Mouse (Mus musculus) gastrocnemius, postnatal 25 days (tissue): Measurements from ENCODE around the gene Zfp978. TPM values are rescaled to one million over a fixed set of nuclear protein-coding genes. Genes with fewer than 3 reads are reported as not detected.
"Not testable (repeated sequence)": the region's sequence is repeated elsewhere in the genome, so short reads cannot be mapped to it uniquely, and the experiment has no call there.

Experiments used
- DNase-seq: peaks from one replicate; pipeline ENCODE4 v3.0.0; 2022
- total RNA-seq, 2 experiments: library from RNA; stranded (reverse); gene quantifications; 1 replicate in 1 of 2; 2 replicates in 1 of 2; pipeline ENCODE4 v1.2.3; 2021

The Zfp978 gene
- total RNA-seq, 2 experiments from 2014 or later, result not detected

DNA sequence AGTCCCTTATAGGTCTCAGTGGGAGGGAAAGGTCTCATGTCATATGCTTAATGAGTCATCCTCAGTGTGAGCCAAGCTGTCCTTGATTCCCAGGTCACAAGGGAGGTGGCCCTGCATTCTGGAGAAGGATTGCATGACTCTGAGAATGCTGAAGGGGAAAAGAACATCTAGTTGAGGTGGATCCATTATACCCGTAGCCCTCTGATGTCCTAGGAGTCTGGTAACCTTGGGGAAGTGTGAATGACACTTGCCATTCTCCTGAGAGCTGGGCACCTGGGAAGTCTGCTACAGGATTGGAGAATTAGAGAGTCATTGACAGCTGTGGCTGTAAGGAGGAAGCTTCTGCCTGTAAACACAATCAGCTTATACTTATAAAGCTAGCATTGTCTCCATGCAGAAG, 55.3 kb downstream of the Zfp978 start:
- not testable (repeated sequence) for DNase-seq

DNA sequence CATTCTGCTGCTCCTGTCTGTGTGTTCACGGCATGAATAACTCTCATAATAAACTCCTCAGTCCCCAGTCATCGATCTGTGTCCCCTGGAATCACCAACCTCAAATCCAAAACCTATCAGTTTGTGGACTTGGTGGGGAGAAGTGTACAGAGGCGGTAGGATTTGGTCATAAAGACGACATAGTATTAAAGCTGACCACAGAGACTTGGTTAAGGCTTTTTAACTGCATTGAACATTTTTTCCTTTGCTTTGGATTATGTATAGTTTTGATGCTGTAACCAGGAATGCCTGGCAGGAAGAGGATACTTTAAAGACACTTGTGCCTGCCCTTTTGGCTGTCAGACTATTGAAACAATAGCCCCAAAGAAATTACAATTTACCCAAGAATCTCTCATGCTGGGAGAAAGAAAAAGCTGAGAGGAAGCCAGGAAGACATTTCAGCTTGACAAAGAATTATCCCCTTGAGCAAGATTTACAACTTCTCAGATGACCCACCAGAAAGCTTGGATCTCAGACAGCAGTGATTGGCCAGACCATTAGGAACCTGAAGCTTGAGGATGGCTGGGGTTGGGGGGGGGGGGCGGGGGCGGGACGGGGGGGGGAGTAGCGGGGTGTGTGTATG, 56.2 kb downstream of the Zfp978 start:
- DNase-seq, result no peak

DNA sequence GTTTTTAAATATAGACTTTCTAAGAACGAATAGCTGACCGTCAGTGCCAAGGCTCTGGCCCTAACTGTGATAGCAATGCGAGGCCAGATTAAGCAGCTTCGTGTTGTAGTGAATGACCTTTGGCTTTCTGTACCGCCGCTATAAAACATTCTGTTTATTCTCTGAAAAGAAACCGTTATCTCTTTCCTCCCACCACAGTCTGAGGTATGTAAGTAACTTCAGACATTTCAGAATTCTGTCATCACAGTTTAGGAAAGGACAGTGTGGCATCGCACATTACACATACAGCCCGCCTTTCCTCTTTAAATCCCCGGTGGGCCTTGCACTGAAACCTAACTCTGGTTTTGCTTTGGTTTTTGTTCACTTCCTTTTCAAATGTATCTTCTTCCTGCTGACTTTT, 56.8 kb downstream of the Zfp978 start:
- DNase-seq, result no peak

DNA sequence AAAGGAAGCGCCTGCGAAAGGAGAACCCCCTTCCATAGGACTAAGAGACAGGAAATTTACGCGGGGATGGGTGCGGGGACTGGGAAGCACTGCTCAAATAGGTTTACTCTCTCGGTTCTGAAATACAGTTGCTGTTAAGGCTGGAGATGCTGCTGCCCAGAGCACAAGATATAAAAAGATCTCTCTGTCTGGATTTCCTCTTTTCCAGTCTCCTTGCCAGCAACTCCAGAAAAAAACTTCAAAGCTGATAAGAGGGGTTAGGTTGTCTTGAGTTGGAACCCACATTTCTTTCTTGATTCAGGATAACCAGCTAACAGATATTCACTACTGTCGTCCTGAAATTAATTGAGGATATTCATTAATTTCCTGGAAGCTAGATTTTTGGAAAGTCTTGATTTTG, 57.2 kb downstream of the Zfp978 start:
- DNase-seq, result not testable (repeated sequence)

DNA sequence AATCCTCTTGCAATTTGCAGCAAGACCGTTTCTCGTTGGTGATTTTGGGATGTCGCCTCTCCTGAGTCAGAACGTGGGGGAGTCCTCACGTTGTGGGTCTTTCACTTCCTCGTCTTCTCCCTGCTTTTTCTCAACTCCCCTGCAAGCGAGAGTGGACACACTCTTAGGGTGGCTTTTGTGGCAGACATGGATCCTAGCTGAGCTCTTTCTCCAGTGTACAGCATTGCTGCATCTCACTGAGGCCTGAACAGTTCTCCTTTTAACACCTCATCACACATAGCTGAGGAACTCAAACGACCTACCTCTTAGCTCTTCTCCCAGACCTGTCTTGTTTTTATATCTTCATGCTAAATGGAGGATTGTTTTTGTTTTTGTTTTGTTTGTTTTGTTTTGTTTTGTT, 58.1 kb downstream of the Zfp978 start:
- not testable (repeated sequence) for DNase-seq

DNA sequence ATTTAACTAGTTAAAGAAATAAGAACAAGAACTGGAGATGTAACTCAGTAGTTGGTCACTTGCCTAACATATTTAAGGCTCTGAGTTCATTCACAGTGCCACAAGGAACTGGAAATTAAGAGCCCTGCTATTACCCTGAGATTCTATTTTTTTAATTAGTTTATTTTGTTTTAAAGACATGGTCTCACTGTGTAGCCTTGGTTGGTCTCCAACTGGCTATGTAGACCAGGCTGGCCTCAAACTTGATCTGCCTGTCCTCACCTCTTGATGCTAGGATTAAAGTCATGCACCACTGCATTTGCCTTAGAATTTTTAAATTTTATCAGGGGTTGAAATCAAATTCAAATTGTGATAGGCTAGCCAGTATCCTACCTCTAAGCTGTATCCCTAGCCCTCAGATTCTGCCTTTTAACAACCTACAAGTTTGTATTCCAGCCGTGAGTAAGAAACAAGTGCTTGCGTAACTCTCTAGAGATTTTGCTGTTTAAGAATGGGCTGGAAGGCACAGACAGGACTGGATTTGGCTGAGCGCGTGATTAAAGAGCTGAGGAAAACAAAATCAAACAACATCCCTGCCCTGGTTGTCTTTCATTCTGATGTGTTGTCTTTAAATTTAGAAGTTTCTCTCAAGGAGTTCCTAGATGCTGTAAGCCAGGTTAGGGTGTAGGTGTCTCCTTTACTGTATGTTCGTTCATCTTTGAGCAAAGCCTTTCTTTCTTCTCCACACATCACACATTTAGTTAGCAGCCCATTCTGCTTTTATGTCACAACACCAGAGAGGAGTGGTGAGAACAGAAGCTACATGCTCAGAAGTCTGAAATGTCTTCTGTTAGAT, 58.9 kb downstream of the Zfp978 start:
- not testable (repeated sequence) for DNase-seq

DNA sequence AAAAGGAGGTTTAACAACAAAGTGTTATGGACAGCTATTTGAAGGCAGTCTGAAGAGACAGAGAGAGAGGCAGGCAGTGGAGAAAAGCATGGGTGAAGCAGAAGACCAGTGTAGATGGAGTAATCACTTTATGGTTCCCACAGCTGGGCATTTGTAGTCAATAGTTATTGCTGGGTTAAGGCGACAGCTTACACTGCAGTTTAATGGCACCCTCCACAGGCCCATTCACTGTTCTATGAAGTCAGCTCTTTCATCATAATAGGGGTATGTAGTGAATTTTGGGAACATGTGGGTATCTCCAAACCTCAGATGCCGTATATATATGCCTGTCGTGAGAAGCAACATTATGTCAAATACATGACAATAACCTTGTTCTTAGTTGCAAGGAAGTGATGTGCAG, 59.7 kb downstream of the Zfp978 start:
- no peak for DNase-seq

DNA sequence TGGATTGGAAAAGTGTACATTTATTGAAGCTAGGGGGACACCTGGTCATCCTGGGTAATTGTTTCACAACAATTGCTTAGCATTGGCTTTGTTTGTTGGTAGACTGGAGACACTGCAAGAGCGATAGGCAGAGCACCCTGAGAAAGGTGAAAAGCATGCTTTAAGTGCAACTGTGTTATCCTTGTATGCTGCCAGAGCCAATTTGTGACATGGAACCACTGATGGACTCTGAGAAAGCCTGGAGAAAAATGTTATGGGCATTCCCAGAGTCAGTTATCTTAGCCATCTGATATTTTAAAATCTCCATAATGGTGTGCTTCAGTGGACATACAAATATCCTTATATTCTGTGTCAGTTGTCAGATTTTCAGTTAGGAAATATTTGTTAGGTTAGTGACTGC, 60.2 kb downstream of the Zfp978 start:
- DNase-seq, result not testable (repeated sequence)

DNA sequence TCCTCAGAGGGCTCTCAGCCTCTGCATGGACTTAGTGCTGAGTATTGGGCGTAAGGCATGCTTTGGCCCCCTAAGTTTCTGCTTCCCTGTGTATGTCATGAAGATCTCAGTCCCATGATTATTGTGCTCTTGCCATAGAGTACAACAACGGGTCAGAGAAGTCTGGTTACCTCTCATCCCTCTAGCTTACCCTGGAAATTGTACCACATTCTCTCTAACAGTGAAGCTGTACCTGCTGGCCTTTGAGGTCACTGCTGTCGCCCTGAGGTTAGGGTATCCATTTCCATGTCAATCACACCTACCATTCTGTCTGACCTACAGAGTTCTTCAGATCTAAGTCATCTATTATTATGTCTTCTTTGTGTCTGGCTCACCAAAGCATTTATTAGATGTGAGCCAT, 62.0 kb downstream of the Zfp978 start:
- DNase-seq, result no peak

DNA sequence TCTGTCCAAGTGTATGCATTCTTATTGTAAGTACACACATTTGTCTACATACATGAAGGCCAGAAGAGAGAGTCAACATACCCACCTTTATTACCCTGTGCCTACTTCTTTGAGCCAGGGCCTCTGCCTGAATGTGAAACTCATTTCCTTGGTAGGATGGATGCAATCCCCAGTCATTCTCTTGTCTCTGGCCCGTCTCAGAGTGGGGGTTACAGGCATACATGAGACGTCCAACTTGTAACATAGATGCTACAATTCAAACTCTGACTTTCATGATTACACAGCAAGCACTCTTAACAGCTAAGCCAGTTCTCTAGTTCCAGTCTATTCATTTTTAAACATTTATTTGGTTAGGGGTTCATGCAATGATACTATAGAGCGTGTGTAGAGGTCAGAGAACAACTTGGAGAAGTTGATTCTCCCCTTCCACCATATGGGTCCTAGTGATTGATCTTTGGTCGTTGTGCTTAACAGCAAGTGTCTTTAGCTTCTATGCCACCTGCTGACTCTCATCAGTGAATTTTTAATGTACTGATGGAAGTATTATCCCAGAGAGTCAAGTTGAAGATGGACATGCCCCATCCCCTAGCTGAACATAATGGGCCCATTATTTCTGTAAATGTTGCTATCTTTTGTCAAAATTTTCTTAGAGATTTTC, 62.7 kb downstream of the Zfp978 start:
- no peak for DNase-seq

DNA sequence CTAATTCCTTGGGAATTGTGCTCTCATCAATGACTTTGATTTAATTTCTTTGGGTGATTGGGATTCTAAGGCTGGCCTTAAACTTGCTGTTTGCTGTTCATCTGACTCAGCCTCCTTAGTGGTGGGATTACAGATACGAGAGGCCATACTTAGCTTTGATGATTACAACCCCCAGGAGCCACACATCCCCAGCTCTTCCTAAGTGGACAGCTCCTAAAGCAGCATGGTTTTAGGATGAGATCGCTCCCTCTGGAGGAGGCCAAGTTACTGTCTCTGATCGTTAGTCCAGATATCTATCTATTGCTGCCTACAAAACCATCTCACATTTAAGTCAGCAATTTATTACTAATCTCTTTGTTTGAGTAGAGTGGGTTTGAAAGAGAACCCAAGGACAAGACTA, 63.3 kb downstream of the Zfp978 start:
- DNase-seq, result not testable (repeated sequence)

DNA sequence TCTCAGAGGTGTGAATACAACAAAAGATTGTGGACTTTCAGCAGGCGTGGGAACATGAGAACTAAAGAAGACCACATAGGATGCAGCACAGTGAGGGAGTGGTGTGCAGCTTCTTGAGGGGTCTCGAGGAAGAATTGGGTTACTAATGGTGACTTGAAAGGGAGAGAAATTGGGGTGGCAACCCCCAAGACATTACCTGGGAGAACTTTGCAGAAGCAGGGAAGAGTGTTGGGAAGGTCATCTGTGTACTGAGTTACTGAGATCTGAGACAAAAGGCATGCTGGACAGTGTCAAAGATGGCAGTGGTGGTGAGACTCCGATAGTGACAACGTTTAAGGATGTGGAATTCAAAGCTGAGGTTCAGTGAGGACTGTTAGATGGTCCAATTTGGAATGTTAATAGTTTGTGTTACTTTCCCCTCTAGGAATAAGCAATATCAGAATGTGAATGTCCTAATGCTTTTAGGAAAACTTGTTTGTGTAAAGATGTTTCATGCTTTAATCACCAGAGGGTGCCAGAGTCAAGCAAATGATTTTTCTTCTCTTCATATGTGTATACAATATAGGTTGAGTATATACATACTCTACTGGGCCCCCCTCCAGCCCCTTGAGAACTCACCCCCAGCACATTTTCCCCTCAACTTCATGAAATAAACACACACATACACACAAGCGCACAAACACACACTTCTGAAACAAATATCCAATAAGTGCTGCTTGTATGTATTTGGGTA, 64.7 kb downstream of the Zfp978 start:
- not testable (repeated sequence) for DNase-seq

DNA sequence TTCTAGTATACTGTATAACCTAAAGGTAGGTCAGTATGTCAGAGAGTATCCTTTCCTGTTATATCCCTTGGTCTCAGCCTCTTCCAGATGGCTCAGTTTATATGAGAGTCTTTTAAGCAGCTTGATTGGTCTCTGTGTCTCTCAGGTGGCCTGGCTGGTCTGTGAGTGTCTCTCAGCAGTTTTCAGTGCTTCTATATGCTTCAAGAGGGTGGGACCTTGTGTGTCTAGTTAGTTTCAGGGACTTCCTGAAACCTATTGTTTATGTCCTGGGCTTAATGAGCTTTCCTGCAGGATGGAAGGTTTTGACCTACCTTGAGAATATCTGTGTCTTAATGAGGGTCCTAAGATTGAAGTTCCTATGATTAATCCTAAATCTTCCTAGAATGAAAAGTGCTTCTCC, 69.5 kb downstream of the Zfp978 start:
- no peak for DNase-seq

DNA sequence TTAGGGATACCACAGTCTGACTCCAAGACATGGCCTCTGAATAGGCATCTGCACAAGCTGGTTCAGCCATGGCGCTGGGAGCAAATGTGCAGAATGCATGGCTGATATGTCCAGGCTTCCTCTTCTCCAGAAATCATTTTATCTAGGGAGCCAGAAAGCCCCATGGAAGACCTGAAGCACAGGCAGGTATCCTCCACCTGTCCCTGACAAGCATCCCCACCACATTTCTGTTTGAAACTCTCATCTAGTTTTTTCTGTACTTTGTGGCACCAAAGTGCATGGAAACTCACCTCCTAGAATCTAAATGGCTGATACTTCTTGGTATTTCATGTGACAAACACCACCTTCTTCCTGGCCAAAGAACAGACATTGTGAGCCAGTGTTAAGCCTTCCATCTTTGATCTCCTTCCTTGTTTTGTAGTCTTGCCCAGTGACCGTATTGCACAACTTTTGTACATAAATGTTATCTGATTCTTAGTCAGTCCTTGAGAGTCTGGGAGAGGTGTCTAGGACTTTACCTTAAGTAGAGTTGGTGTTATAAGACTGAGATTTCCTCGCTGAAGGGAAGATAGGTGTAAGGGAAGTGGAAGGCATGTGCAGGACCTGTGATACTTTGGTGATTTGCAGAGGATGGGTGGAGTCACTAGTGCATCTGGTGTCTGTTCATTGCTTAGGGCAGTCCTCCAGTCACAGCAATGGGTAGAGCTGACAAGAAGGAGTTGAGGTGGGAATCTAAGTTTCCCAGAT, 70.8 kb downstream of the Zfp978 start:
- DNase-seq, result not testable (repeated sequence)

DNA sequence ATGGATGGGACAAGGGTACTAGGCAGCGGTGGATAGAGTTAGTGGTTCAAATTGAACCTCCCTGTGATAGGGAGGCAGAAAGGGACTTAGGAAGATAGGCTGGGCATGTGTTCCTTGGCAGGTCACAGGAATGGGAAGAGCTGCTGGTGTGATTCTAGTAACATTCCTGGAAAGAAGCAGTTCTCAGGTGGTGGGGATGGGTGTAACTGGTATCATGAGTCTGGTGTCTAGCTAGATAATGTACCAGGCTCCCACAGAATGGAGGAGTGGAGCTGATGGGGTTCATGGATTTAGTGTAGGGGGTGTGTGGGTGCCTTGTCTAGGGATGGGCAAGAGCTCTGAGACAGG, 71.3 kb downstream of the Zfp978 start:
- no peak for DNase-seq

DNA sequence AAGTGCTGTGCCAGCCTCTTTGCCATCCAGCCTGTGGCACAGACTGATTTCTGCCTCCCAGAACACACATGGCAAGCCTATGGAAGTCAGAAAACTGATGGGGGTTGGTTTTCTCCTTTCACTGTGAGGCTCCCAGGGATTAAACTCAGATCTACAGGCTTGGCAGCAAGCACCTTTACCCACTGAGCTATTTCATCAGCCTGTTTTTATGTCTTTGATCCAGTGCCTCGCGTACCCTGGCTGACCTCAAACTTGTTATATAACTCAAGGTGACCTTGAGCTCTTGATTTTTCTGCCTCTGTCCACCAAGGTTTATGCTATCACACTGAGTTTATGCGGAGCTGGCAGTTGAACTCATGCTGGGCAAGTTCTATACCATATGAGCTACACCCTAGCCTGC, 71.9 kb downstream of the Zfp978 start:
- no peak for DNase-seq

DNA sequence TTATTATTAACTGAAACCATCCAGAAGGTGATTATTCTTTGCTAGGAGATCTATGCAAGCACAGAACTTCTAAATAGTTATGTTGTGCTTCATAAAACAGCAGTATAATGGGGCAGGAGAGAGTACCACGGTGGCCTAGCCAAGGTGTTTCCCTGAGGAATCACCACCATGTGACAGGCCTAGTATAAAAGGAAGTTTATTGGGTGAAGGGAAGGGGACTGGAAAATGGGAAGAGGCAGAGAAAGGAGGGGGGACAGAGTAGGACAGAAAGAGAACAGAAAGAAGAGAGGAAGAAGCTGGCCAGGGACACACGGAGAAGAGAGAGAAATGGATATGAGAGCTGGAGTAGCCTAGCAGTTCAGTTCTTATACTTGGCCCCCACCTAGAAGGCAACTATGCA, 72.8 kb downstream of the Zfp978 start:
- DNase-seq, result no peak

Other genes starting within 250 kb of the Zfp978 start
- gene Zfp991, start 229.3 kb upstream of the Zfp978 start, total RNA-seq, result 1 to 10 TPM; 1.5 to 2.7 TPM
- not detected for gene Zfp988, start 55.6 kb upstream of the Zfp978 start, total RNA-seq
- 1 to 10 TPM; 2.9 to 5.0 TPM for gene Zfp982, start 131.1 kb downstream of the Zfp978 start, total RNA-seq
- under 1 TPM; 0.15 to 0.19 TPM for gene Gm16503, start 178.9 kb downstream of the Zfp978 start, total RNA-seq
- gene Zfp985, start 192.0 kb downstream of the Zfp978 start, total RNA-seq, result not detected